Mouse (Mus musculus): ENCODE results near the gene Tut7. TPM values are rescaled to one million over a fixed set of nuclear protein-coding genes. Genes with fewer than 3 reads are reported as not detected.
"Not testable (repeated sequence)": the region's sequence is repeated elsewhere in the genome, so short reads cannot be mapped to it uniquely, and the experiment has no call there.

Gene Tut7
- polyA plus RNA-seq, 1 experiment: 99.1 TPM

DNA sequence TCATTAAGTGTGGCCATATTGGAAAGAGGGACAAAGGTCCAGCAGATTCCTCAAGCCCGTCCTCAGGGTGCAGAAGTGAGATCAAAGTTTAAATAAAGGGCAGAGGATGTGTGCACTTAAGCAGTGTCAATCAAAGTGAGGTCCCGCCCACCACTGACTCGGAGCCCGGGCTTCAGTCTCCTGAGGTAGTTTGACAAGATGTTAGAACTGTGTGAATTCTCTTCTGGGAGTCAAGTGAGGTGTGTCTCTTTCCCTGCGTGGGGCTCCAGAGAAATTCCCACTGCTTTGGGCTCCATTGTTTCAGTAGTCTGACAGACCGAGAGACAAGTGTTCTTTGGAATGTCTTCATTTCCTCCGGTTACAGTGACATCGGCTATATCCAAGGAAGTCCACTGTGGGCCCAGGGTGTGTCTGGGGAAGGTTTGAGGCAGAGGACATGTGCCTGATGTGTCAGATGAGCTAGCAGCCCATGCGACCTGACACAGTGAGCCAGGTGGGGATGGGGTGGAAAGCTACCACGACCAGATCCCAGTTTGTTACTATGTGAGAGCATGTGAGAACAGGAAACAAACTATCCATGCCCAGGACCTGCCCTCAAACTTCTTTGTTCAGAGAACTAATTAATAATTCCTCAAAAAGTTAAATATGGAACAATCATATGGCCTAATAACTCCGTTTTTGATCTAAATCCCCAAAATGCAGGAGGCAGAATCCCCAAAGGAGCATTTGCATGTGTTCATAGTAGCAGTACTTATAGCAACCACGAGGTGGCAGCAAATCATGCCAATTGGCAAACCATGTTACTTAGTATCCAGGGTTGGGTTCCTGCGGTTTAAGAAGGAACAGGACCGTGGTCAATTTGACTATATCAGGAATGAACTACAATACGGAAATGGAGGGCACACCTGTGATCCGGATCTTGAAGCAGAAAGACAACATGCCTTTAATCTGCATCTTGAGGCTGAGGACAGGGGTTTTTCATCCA, 19.6 kb upstream of the Tut7 start:
- TF ChIP-seq POLR2A (IDR thresholded peaks at IDR 0.05; ENCODE audit: insufficient read depth, low read length) (no peak), EP300 (IDR thresholded peaks at IDR 0.05; ENCODE audit: insufficient read depth, low read depth, low read length) (no peak), CTCF (IDR thresholded peaks at IDR 0.05; ENCODE audit: low read depth, low read length) (no peak)
- no peak overlapping the region for H3K4me3 ChIP-seq (ENCODE audit: low read depth, low read length)
- H3K9ac ChIP-seq (ENCODE audit: low read depth, poor library complexity, severe bottlenecking): no peak overlapping the region
- H3K36me3 ChIP-seq (ENCODE audit: control insufficient read depth, insufficient read depth, low read length, poor library complexity, severe bottlenecking): no peaks in the 10 kb centered on the region
- no peaks in the 10 kb centered on the region for H3K4me1 ChIP-seq (ENCODE audit: control insufficient read depth, insufficient read depth, low read length)
- no peaks in the 10 kb centered on the region for H3K27me3 ChIP-seq (ENCODE audit: control insufficient read depth, insufficient read depth, low read length, poor library complexity, severe bottlenecking)
- H3K27ac ChIP-seq (ENCODE audit: insufficient read depth, low read length): no peak overlapping the region
- no peaks in the 10 kb centered on the region for H3K9me3 ChIP-seq (replicated peaks; ENCODE audit: control insufficient read depth, insufficient read depth, low read length, poor library complexity, severe bottlenecking)

- H3K4me1 ChIP-seq (ENCODE audit: control insufficient read depth, insufficient read depth, low read length); H3K36me3 ChIP-seq (ENCODE audit: control insufficient read depth, insufficient read depth, low read length, poor library complexity, severe bottlenecking); H3K4me3 ChIP-seq (ENCODE audit: low read depth, low read length); H3K27ac ChIP-seq (ENCODE audit: insufficient read depth, low read length); H3K9ac ChIP-seq (ENCODE audit: low read depth, poor library complexity, severe bottlenecking); H3K9me3 ChIP-seq (replicated peaks; ENCODE audit: control insufficient read depth, insufficient read depth, low read length, poor library complexity, severe bottlenecking); H3K27me3 ChIP-seq (ENCODE audit: control insufficient read depth, insufficient read depth, low read length, poor library complexity, severe bottlenecking): not testable (repeated sequence)
These were observed 18.8 kb upstream of the Tut7 start for GRCm38 (mm10) chr13:59841761-59842160.

- Histone ChIP-seq H3K27ac (ENCODE audit: insufficient read depth, low read length) (no peak overlapping the region; the same call in 1 of the 2 replicates), H3K4me1 (ENCODE audit: control insufficient read depth, insufficient read depth, low read length) (no peaks in the 10 kb centered on the region), H3K4me3 (ENCODE audit: low read depth, low read length) (no peak overlapping the region), H3K36me3 (ENCODE audit: control insufficient read depth, insufficient read depth, low read length, poor library complexity, severe bottlenecking) (no peaks in the 10 kb centered on the region), H3K9ac (ENCODE audit: low read depth, poor library complexity, severe bottlenecking) (no peak overlapping the region), H3K27me3 (ENCODE audit: control insufficient read depth, insufficient read depth, low read length, poor library complexity, severe bottlenecking) (no peaks in the 10 kb centered on the region), H3K9me3 (replicated peaks; ENCODE audit: control insufficient read depth, insufficient read depth, low read length, poor library complexity, severe bottlenecking) (no peaks in the 10 kb centered on the region)
- TF ChIP-seq CTCF (IDR thresholded peaks at IDR 0.05; ENCODE audit: low read depth, low read length) (peak; percentile 100), EP300 (IDR thresholded peaks at IDR 0.05; ENCODE audit: insufficient read depth, low read depth, low read length) (peak; percentile 47; the same call in 1 of the 2 replicates), POLR2A (IDR thresholded peaks at IDR 0.05; ENCODE audit: insufficient read depth, low read length) (no peak)
These were observed 17.7 kb upstream of the Tut7 start for GRCm38 (mm10) chr13:59840429-59841169.

GRCm38 (mm10) chr13:59839356-59839755, 16.4 kb upstream of the Tut7 start:
- no peak overlapping the region for H3K27ac ChIP-seq (ENCODE audit: insufficient read depth, low read length)
- TF ChIP-seq POLR2A (IDR thresholded peaks at IDR 0.05; ENCODE audit: insufficient read depth, low read length): no peak
- TF ChIP-seq CTCF (IDR thresholded peaks at IDR 0.05; ENCODE audit: low read depth, low read length): no peak
- TF ChIP-seq EP300 (IDR thresholded peaks at IDR 0.05; ENCODE audit: insufficient read depth, low read depth, low read length): no peak
- H3K9ac ChIP-seq (ENCODE audit: low read depth, poor library complexity, severe bottlenecking): peak overlapping the region; percentile 14
- no peaks in the 10 kb centered on the region for H3K27me3 ChIP-seq (ENCODE audit: control insufficient read depth, insufficient read depth, low read length, poor library complexity, severe bottlenecking)
- H3K4me1 ChIP-seq (ENCODE audit: control insufficient read depth, insufficient read depth, low read length): no peaks in the 10 kb centered on the region
- no peaks in the 10 kb centered on the region for H3K36me3 ChIP-seq (ENCODE audit: control insufficient read depth, insufficient read depth, low read length, poor library complexity, severe bottlenecking)
- peak overlapping the region; percentile 70 for H3K4me3 ChIP-seq (ENCODE audit: low read depth, low read length)
- no peaks in the 10 kb centered on the region for H3K9me3 ChIP-seq (replicated peaks; ENCODE audit: control insufficient read depth, insufficient read depth, low read length, poor library complexity, severe bottlenecking)

- Histone ChIP-seq H3K27me3 (ENCODE audit: control insufficient read depth, insufficient read depth, low read length, poor library complexity, severe bottlenecking) (no peaks in the 10 kb centered on the region), H3K36me3 (ENCODE audit: control insufficient read depth, insufficient read depth, low read length, poor library complexity, severe bottlenecking) (no peaks in the 10 kb centered on the region)
- TF ChIP-seq EP300 (IDR thresholded peaks at IDR 0.05; ENCODE audit: insufficient read depth, low read depth, low read length) (no peak), POLR2A (IDR thresholded peaks at IDR 0.05; ENCODE audit: insufficient read depth, low read length) (no peak), CTCF (IDR thresholded peaks at IDR 0.05; ENCODE audit: low read depth, low read length) (no peak)
These were observed 15.5 kb upstream of the Tut7 start for GRCm38 (mm10) chr13:59838464-59838863.

GRCm38 (mm10) chr13:59836811-59837210, 13.9 kb upstream of the Tut7 start:
- Histone ChIP-seq H3K9ac (ENCODE audit: low read depth, poor library complexity, severe bottlenecking) (no peak overlapping the region), H3K36me3 (ENCODE audit: control insufficient read depth, insufficient read depth, low read length, poor library complexity, severe bottlenecking) (no peaks in the 10 kb centered on the region), H3K9me3 (replicated peaks; ENCODE audit: control insufficient read depth, insufficient read depth, low read length, poor library complexity, severe bottlenecking) (no peaks in the 10 kb centered on the region), H3K27ac (ENCODE audit: insufficient read depth, low read length) (no peak overlapping the region), H3K4me1 (ENCODE audit: control insufficient read depth, insufficient read depth, low read length) (no peaks in the 10 kb centered on the region), H3K4me3 (ENCODE audit: low read depth, low read length) (no peak overlapping the region), H3K27me3 (ENCODE audit: control insufficient read depth, insufficient read depth, low read length, poor library complexity, severe bottlenecking) (no peaks in the 10 kb centered on the region)
- TF ChIP-seq EP300 (IDR thresholded peaks at IDR 0.05; ENCODE audit: insufficient read depth, low read depth, low read length): no peak
- TF ChIP-seq POLR2A (IDR thresholded peaks at IDR 0.05; ENCODE audit: insufficient read depth, low read length): no peak
- no peak for TF ChIP-seq CTCF (IDR thresholded peaks at IDR 0.05; ENCODE audit: low read depth, low read length)

More at GRCm38 (mm10) chr13:59838464-59838863, 15.5 kb upstream of the Tut7 start:
- H3K4me1 ChIP-seq (ENCODE audit: control insufficient read depth, insufficient read depth, low read length): no peaks in the 10 kb centered on the region
- H3K9ac ChIP-seq (ENCODE audit: low read depth, poor library complexity, severe bottlenecking): no peak overlapping the region
- no peak overlapping the region for H3K4me3 ChIP-seq (ENCODE audit: low read depth, low read length)
- H3K9me3 ChIP-seq (replicated peaks; ENCODE audit: control insufficient read depth, insufficient read depth, low read length, poor library complexity, severe bottlenecking): no peaks in the 10 kb centered on the region
- H3K27ac ChIP-seq (ENCODE audit: insufficient read depth, low read length): no peak overlapping the region
